ENCODE assay signal across 9 mouse cellular contexts in genomic region chr17:37210884-37211768, GRCm38 (mm10). TPM values are rescaled to one million over a fixed set of nuclear protein-coding genes. Genes with fewer than 3 reads are reported as not detected.
DNase-seq lines count a peak whose midpoint lies in the region; ATAC-seq lines count a peak whose summit lies in the region.
"Had no signal": no experiment of that assay in that cellular context is flagged by ENCODE, and none has a peak within 500 bp of the region (broad histone marks: within the 10 kb centered on the region; RNA-seq: fewer than 3 reads in every experiment).

No protein-coding gene starts in this region.

- H3K4me3 ChIP-seq in kidney, embryonic 14.5 days (ENCODE audit: low read length) = 0 out of 2 replicates have a peak overlapping the region, but pooled peaks have one; percentile 12
- peak overlapping the region; percentile 38 for H3K4me3 ChIP-seq in hindbrain, embryonic 14.5 days (replicated peaks; ENCODE audit: low read length)
- peak overlapping the region; percentile 28 for H3K4me3 ChIP-seq in neural tube, embryonic 11.5 days (ENCODE audit: low read depth, low read length)

- H3K27me3 ChIP-seq in kidney, embryonic 14.5 days (ENCODE audit: control insufficient read depth, insufficient read depth, low read length) = peaks cover 15% of the 10 kb centered on the region; the same call in 1 of the 2 replicates
- H3K27me3 ChIP-seq in hindbrain, embryonic 14.5 days (ENCODE audit: control insufficient read depth, insufficient read depth, low read length) = peaks cover 6% of the 10 kb centered on the region; the same call in 1 of the 2 replicates
- H3K27me3 ChIP-seq in neural tube, embryonic 11.5 days (ENCODE audit: control insufficient read depth, insufficient read depth, low read length) = peaks cover 9% of the 10 kb centered on the region; the same call in 1 of the 2 replicates

- H3K4me2 ChIP-seq in kidney, embryonic 14.5 days (replicated peaks; ENCODE audit: low read depth, low read length) = peak overlapping the region; percentile 27
- peak overlapping the region; percentile 58 for H3K4me2 ChIP-seq in hindbrain, embryonic 14.5 days (replicated peaks)
- peak overlapping the region; percentile 50 for H3K4me2 ChIP-seq in neural tube, embryonic 11.5 days (ENCODE audit: low read depth)

- 23% methylated on average over 40 of the region's 40 CpGs for WGBS in kidney, embryonic 14.5 days
- WGBS in hindbrain, embryonic 14.5 days = 19% methylated on average over 40 of the region's 40 CpGs
- 20% methylated on average over 40 of the region's 40 CpGs for WGBS in neural tube, embryonic 11.5 days

- H3K4me1 ChIP-seq in kidney, embryonic 14.5 days (ENCODE audit: control insufficient read depth, insufficient read depth, low read length) = no peaks in the 10 kb centered on the region
- H3K4me1 ChIP-seq in hindbrain, embryonic 14.5 days (replicated peaks; ENCODE audit: control insufficient read depth, insufficient read depth, low read length) = 0 out of 2 replicates have a peak, but pooled peaks cover 5% of the 10 kb centered on the region
- H3K4me1 ChIP-seq in neural tube, embryonic 11.5 days (ENCODE audit: control insufficient read depth, insufficient read depth, low read length) = no peaks in the 10 kb centered on the region

- no peak overlapping the region for H3K9ac ChIP-seq in kidney, embryonic 14.5 days (ENCODE audit: low read depth, low read length)
- peak overlapping the region; percentile 63 for H3K9ac ChIP-seq in hindbrain, embryonic 14.5 days
- peak overlapping the region; percentile 50 for H3K9ac ChIP-seq in neural tube, embryonic 11.5 days (ENCODE audit: low read length)

- no peak for ATAC-seq in kidney, embryonic 14.5 days (ENCODE audit: low FRiP score, low TSS enrichment)
- peak; percentile 79 for ATAC-seq in hindbrain, embryonic 14.5 days (ENCODE audit: low FRiP score)
- no peak for ATAC-seq in neural tube, embryonic 11.5 days (ENCODE audit: insufficient read depth, low FRiP score, low TSS enrichment)

- no peaks in the 10 kb centered on the region for H3K36me3 ChIP-seq in kidney, embryonic 14.5 days (ENCODE audit: control insufficient read depth, insufficient read depth, low read length)
- H3K36me3 ChIP-seq in hindbrain, embryonic 14.5 days (replicated peaks; ENCODE audit: control insufficient read depth, insufficient read depth) = no peaks in the 10 kb centered on the region
- no peaks in the 10 kb centered on the region for H3K36me3 ChIP-seq in neural tube, embryonic 11.5 days (ENCODE audit: control insufficient read depth, insufficient read depth, low read length)

- no peak overlapping the region for H3K27ac ChIP-seq in kidney, embryonic 14.5 days (ENCODE audit: low read depth, low read length)
- no peak overlapping the region for H3K27ac ChIP-seq in hindbrain, embryonic 14.5 days
- H3K27ac ChIP-seq in neural tube, embryonic 11.5 days (ENCODE audit: low read depth, low read length) = no peak overlapping the region
- H3K27ac ChIP-seq: kidney, postnatal 0 days had no signal

- no peak for DNase-seq in kidney, adult 11 months
- peak; percentile 22 to 41 for DNase-seq in cerebellum, postnatal 25 days
- DNase-seq in hindbrain, embryonic 14.5 days (ENCODE audit: low spot score) = peak; percentile 29
- peak; percentile 24 for DNase-seq in neural tube, embryonic 11.5 days (ENCODE audit: low spot score)
- DNase-seq in urinary bladder, adult 2 months (ENCODE audit: low spot score) = no peak
- DNase-seq in natural killer cell, adult 2 months (ENCODE audit: low spot score in 2 of 2) = no peak
- DNase-seq in adrenal gland, postnatal 14 days = no peak

- H3K9me3 ChIP-seq in kidney, embryonic 14.5 days (ENCODE audit: control insufficient read depth, low read length) = no peaks in the 10 kb centered on the region
- no peaks in the 10 kb centered on the region for H3K9me3 ChIP-seq in hindbrain, embryonic 14.5 days (ENCODE audit: control insufficient read depth, low read length)
- no peaks in the 10 kb centered on the region; the same call in 1 of the 2 replicates for H3K9me3 ChIP-seq in neural tube, embryonic 11.5 days (ENCODE audit: control insufficient read depth, low read length)

RNA-seq across cellular contexts. Expression of gene Olfr95, which starts 1.8 kb away (rescaled TPM):
- polyA plus RNA-seq in kidney, embryonic 14.5 days (2014; fragmentation: Nextera tagmentation; extraction: Ambion mirVana) = not detected in 2 replicates
- not detected in 2 replicates for polyA plus RNA-seq in hindbrain, embryonic 14.5 days (2014; fragmentation: Nextera tagmentation; extraction: Ambion mirVana)
- not detected in 2 replicates for polyA plus RNA-seq in neural tube, embryonic 11.5 days (2014; fragmentation: Nextera tagmentation; extraction: Ambion mirVana)
- not detected in 2 replicates for polyA plus RNA-seq in urinary bladder, adult 2 months (2012; rRNA removed)
- total RNA-seq in adrenal gland, postnatal 14 days (2021) = not detected in 2 replicates
- polyA plus RNA-seq: kidney, postnatal 0 days had no signal

RNA-seq across cellular contexts. Expression of gene Olfr96, which starts 8.8 kb away (rescaled TPM):
- polyA plus RNA-seq in kidney, embryonic 14.5 days (2014; fragmentation: Nextera tagmentation; extraction: Ambion mirVana) = not detected in 2 replicates
- not detected in 2 replicates for polyA plus RNA-seq in hindbrain, embryonic 14.5 days (2014; fragmentation: Nextera tagmentation; extraction: Ambion mirVana)
- polyA plus RNA-seq in neural tube, embryonic 11.5 days (2014; fragmentation: Nextera tagmentation; extraction: Ambion mirVana) = not detected in 2 replicates
- not detected in 2 replicates for polyA plus RNA-seq in urinary bladder, adult 2 months (2012; rRNA removed)
- not detected in 2 replicates for total RNA-seq in adrenal gland, postnatal 14 days (2021)
- polyA plus RNA-seq: kidney, postnatal 0 days had no signal

RNA-seq across cellular contexts. Expression of gene Olfr94, which starts 10.3 kb away (rescaled TPM):
- not detected in 2 replicates for polyA plus RNA-seq in kidney, embryonic 14.5 days (2014; fragmentation: Nextera tagmentation; extraction: Ambion mirVana)
- polyA plus RNA-seq in hindbrain, embryonic 14.5 days (2014; fragmentation: Nextera tagmentation; extraction: Ambion mirVana) = 0.21 TPM in 1 of 2 replicates, not detected in the other
- not detected in 2 replicates for polyA plus RNA-seq in neural tube, embryonic 11.5 days (2014; fragmentation: Nextera tagmentation; extraction: Ambion mirVana)
- not detected in 2 replicates for polyA plus RNA-seq in urinary bladder, adult 2 months (2012; rRNA removed)
- not detected in 2 replicates for total RNA-seq in adrenal gland, postnatal 14 days (2021)
- polyA plus RNA-seq: kidney, postnatal 0 days had no signal

RNA-seq across cellular contexts. Expression of gene Ubd, which starts 17.4 kb away (rescaled TPM):
- not detected in 2 replicates for polyA plus RNA-seq in kidney, embryonic 14.5 days (2014; fragmentation: Nextera tagmentation; extraction: Ambion mirVana)
- polyA plus RNA-seq in hindbrain, embryonic 14.5 days (2014; fragmentation: Nextera tagmentation; extraction: Ambion mirVana) = not detected in 2 replicates
- polyA plus RNA-seq in neural tube, embryonic 11.5 days (2014; fragmentation: Nextera tagmentation; extraction: Ambion mirVana) = not detected in 2 replicates
- 0.52 and 1.0 TPM in 2 replicates for polyA plus RNA-seq in urinary bladder, adult 2 months (2012; rRNA removed)
- total RNA-seq in adrenal gland, postnatal 14 days (2021) = 3.4 TPM in 1 of 2 replicates, not detected in the other
- polyA plus RNA-seq: kidney, postnatal 0 days had no signal

RNA-seq across cellular contexts. Expression of gene Olfr97, which starts 26.0 kb away (rescaled TPM):
- not detected in 2 replicates for polyA plus RNA-seq in kidney, embryonic 14.5 days (2014; fragmentation: Nextera tagmentation; extraction: Ambion mirVana)
- polyA plus RNA-seq in hindbrain, embryonic 14.5 days (2014; fragmentation: Nextera tagmentation; extraction: Ambion mirVana) = not detected in 2 replicates
- not detected in 2 replicates for polyA plus RNA-seq in neural tube, embryonic 11.5 days (2014; fragmentation: Nextera tagmentation; extraction: Ambion mirVana)
- polyA plus RNA-seq in urinary bladder, adult 2 months (2012; rRNA removed) = not detected in 2 replicates
- not detected in 2 replicates for total RNA-seq in adrenal gland, postnatal 14 days (2021)
- polyA plus RNA-seq: kidney, postnatal 0 days had no signal

Comparison
In these comparisons a context has a peak if more than half of its experiments do, and no peak if none do; other contexts are left out.
1. DNase-seq: peak in cerebellum, postnatal 25 days (2 of 2), hindbrain, embryonic 14.5 days (single experiment) and neural tube, embryonic 11.5 days (single experiment); none in kidney, adult 11 months (single experiment), urinary bladder, adult 2 months (single experiment), natural killer cell, adult 2 months (0 of 2) and adrenal gland, postnatal 14 days (single experiment).
2. Peak in every context shown above with its lines, with median percentiles within 50 percentile points of each other: H3K4me2 ChIP-seq and H3K4me3 ChIP-seq.